Mouse (Mus musculus): ENCODE results near the gene Ube2g2. TPM values are rescaled to one million over a fixed set of nuclear protein-coding genes. Genes with fewer than 3 reads are reported as not detected.

Ube2g2 gene
- total and polyA plus RNA-seq, 3 experiments, result 28.7 to 59.4 (median 40.8) TPM

DNA sequence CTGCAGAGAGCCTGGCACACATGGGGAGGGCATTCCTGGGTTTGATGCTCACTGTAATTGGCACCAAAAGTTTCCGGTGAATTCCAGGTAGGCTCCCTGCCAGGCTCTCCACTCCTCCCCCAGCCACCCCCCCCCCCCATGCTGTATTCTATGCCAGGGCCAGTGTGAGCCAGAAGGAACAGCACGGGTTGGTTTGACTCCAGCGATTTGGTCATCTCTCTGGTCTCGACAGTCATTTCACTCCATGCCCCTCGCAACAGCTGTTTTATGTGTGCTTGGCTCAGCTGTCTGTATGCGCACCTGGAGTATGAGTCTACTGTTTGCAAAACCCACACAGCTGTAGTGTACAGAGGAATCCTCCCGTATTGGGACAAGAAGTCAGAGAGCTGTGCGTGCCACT, 44.3 kb downstream of the Ube2g2 start (continued):
- TF ChIP-seq USF2 (conservative IDR thresholded peaks at IDR 0.05; ENCODE audit: low read depth, low read length) (no peak), CHD1 (IDR thresholded peaks at IDR 0.05; ENCODE audit: low read depth, low read length) (no peak), SMC3 (IDR thresholded peaks at IDR 0.05; ENCODE audit: low read depth, low read length) (no peak), GABPA (IDR thresholded peaks at IDR 0.05; ENCODE audit: insufficient replicate concordance, low read depth, low read length) (no peak)

DNA sequence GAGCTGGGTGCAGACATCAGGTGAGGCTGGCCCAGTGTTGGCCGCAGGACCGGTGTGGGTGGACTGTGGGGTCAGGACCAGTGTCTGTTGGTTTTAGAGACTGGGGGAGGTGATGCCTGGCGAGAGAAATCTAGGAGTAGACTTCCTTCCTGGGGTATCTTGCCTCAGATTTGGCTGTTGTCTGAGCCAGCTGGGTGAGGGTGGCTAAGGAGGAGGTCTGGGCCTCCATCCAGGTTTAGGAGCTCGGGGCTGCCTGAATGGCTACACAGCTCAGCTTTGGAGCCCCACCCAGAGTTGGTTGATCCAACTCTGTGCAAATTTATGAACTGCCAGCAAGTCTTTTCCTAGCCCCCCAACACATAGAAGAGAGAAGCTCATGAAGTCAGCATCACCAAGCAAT, 45.3 kb downstream of the Ube2g2 start:
- Histone ChIP-seq H3K4me1 (ENCODE audit: control insufficient read depth in 1 of 2, insufficient read depth in 2 of 2) (peaks cover 13 to 55% of the 10 kb centered on the region in 2 experiments), H3K27ac (ENCODE audit: insufficient read depth, low read depth) (no peak overlapping the region), H3K79me2 (replicated peaks; ENCODE audit: control insufficient read depth, extremely low read depth, insufficient read depth, poor library complexity, severe bottlenecking) (no peaks in the 10 kb centered on the region), H3K9me3 (replicated peaks; ENCODE audit: low read length) (peaks cover 3% of the 10 kb centered on the region), H3K4me2 (ENCODE audit: insufficient read depth, low read depth, poor library complexity, severe bottlenecking) (no peak overlapping the region), H3K36me3 (replicated peaks in 1 of 2; ENCODE audit: control insufficient read depth in 1 of 2, insufficient read depth in 1 of 2, low read length in 1 of 2) (no peaks in the 10 kb centered on the region), H3K4me3 (replicated peaks in 1 of 3; ENCODE audit: low read depth in 2 of 3, low read length in 2 of 3, poor library complexity in 1 of 3) (no peak overlapping the region), H3K27me3 (replicated peaks) (no peaks in the 10 kb centered on the region), H3K9ac (ENCODE audit: insufficient read depth, low read depth) (no peak overlapping the region)
- in situ Hi-C loops (cut with MboI; ENCODE audit: low pct_ligation_motif_present, low pct_unique_long_range_greater_than_20kb, low sequenced_read_pairs) (no loop called here), dilution Hi-C loops (cut with MboI; ENCODE audit: extremely low pct_ligation_motif_present, extremely low pct_unique_long_range_greater_than_20kb, low sequenced_read_pairs) (no loop called here)
- TF ChIP-seq MAZ (IDR thresholded peaks at IDR 0.05; ENCODE audit: low read depth, low read length), result no peak
- no peak for TF ChIP-seq MAX (IDR thresholded peaks at IDR 0.05; ENCODE audit: low read length)
- no peak for TF ChIP-seq NRF1 (IDR thresholded peaks at IDR 0.05; ENCODE audit: low read depth, low read length)
- no peak for TF ChIP-seq ZMIZ1 (IDR thresholded peaks at IDR 0.05; ENCODE audit: low read depth, low read length)
- no peak for DNase-seq (ENCODE audit: extremely low read depth)

GRCm38 (mm10) chr10:77670710-77671109, 48.6 kb downstream of the Ube2g2 start:
- H3K27me3 ChIP-seq (replicated peaks), result peaks cover 5% of the 10 kb centered on the region

More at GRCm38 (mm10) chr10:77670710-77671109, 48.6 kb downstream of the Ube2g2 start:
- dilution Hi-C loops (cut with MboI; ENCODE audit: extremely low pct_ligation_motif_present, extremely low pct_unique_long_range_greater_than_20kb, low sequenced_read_pairs) (no loop called here), in situ Hi-C loops (cut with MboI; ENCODE audit: low pct_ligation_motif_present, low pct_unique_long_range_greater_than_20kb, low sequenced_read_pairs) (no loop called here)
- Histone ChIP-seq H3K9me3 (replicated peaks; ENCODE audit: low read length) (peaks cover 3% of the 10 kb centered on the region), H3K9ac (ENCODE audit: insufficient read depth, low read depth) (no peak overlapping the region), H3K36me3 (replicated peaks in 1 of 2; ENCODE audit: control insufficient read depth in 1 of 2, insufficient read depth in 1 of 2, low read length in 1 of 2) (no peaks in the 10 kb centered on the region), H3K27ac (ENCODE audit: insufficient read depth, low read depth) (no peak overlapping the region), H3K4me2 (ENCODE audit: insufficient read depth, low read depth, poor library complexity, severe bottlenecking) (0 out of 2 replicates have a peak overlapping the region, but pooled peaks have one; percentile 12), H3K4me1 (ENCODE audit: control insufficient read depth in 1 of 2, insufficient read depth in 2 of 2) (peaks cover 33 to 85% of the 10 kb centered on the region in 2 experiments), H3K79me2 (replicated peaks; ENCODE audit: control insufficient read depth, extremely low read depth, insufficient read depth, poor library complexity, severe bottlenecking) (no peaks in the 10 kb centered on the region), H3K4me3 (replicated peaks in 1 of 3; ENCODE audit: low read depth in 2 of 3, low read length in 2 of 3, poor library complexity in 1 of 3) (no peak overlapping the region)
- no peak for TF ChIP-seq HCFC1 (IDR thresholded peaks at IDR 0.05; ENCODE audit: low read depth, low read length)
- TF ChIP-seq ZKSCAN1 (IDR thresholded peaks at IDR 0.05; ENCODE audit: borderline replicate concordance, low read depth, low read length), result no peak
- 0 out of 2 replicates have a peak, but pooled peaks have one; percentile 40 for TF ChIP-seq SIN3A (IDR thresholded peaks at IDR 0.05; ENCODE audit: low read length)
- no peak for TF ChIP-seq ZC3H11A (IDR thresholded peaks at IDR 0.05; ENCODE audit: low read depth, low read length)
- no peak for TF ChIP-seq MAZ (IDR thresholded peaks at IDR 0.05; ENCODE audit: low read depth, low read length)
- TF ChIP-seq NELFE (IDR thresholded peaks at IDR 0.05; ENCODE audit: low read depth, low read length), result no peak
- TF ChIP-seq USF2 (conservative IDR thresholded peaks at IDR 0.05; ENCODE audit: low read depth, low read length), result no peak
- TF ChIP-seq E2F4 (IDR thresholded peaks at IDR 0.05; ENCODE audit: insufficient replicate concordance, low read depth, low read length), result no peak
- TF ChIP-seq JUND (conservative IDR thresholded peaks at IDR 0.05; ENCODE audit: low read depth, low read length), result no peak
- no peak for TF ChIP-seq PAX5 (IDR thresholded peaks at IDR 0.05; ENCODE audit: low read length)
- no peak for TF ChIP-seq USF1 (IDR thresholded peaks at IDR 0.05; ENCODE audit: low read depth, low read length)
- no peak for TF ChIP-seq KAT2A (IDR thresholded peaks at IDR 0.05; ENCODE audit: insufficient replicate concordance, low read length)
- TF ChIP-seq IRF4 (IDR thresholded peaks at IDR 0.05; ENCODE audit: low read depth, low read length), result 0 out of 2 replicates have a peak, but pooled peaks have one; percentile 30
- TF ChIP-seq MEF2A (IDR thresholded peaks at IDR 0.05; ENCODE audit: borderline replicate concordance, low read depth, low read length), result peak; percentile 61; the same call in 1 of the 2 replicates
- TF ChIP-seq TCF12 (IDR thresholded peaks at IDR 0.05; ENCODE audit: low read depth, low read length), result peak; percentile 96
- TF ChIP-seq SMC3 (IDR thresholded peaks at IDR 0.05; ENCODE audit: low read depth, low read length), result no peak
- TF ChIP-seq MXI1 (IDR thresholded peaks at IDR 0.05; ENCODE audit: low read depth, low read length), result no peak
- TF ChIP-seq CTCF (conservative IDR thresholded peaks at IDR 0.05 in 1 of 2, IDR thresholded peaks at IDR 0.05 in 1 of 2; ENCODE audit: low read depth in 2 of 2, low read length in 2 of 2), result no peak
- TF ChIP-seq NRF1 (IDR thresholded peaks at IDR 0.05; ENCODE audit: low read depth, low read length), result no peak
- TF ChIP-seq CHD2 (IDR thresholded peaks at IDR 0.05; ENCODE audit: low read length), result no peak
- no peak for TF ChIP-seq MAX (IDR thresholded peaks at IDR 0.05; ENCODE audit: low read length)
- peak; percentile 63 for TF ChIP-seq ETS1 (conservative IDR thresholded peaks at IDR 0.05; ENCODE audit: low read depth, low read length)
- no peak for TF ChIP-seq RCOR1 (conservative IDR thresholded peaks at IDR 0.05; ENCODE audit: low read depth, low read length)
- no peak for TF ChIP-seq ELF1 (IDR thresholded peaks at IDR 0.05; ENCODE audit: low read depth, low read length)
- no peak for TF ChIP-seq TBP (conservative IDR thresholded peaks at IDR 0.05; ENCODE audit: low read depth, low read length)
- peak; percentile 71 for DNase-seq (ENCODE audit: extremely low read depth)

Data from CH12.LX (cell line).